Mouse (Mus musculus): Measurements from ENCODE around the gene Nptxr.

DNA sequence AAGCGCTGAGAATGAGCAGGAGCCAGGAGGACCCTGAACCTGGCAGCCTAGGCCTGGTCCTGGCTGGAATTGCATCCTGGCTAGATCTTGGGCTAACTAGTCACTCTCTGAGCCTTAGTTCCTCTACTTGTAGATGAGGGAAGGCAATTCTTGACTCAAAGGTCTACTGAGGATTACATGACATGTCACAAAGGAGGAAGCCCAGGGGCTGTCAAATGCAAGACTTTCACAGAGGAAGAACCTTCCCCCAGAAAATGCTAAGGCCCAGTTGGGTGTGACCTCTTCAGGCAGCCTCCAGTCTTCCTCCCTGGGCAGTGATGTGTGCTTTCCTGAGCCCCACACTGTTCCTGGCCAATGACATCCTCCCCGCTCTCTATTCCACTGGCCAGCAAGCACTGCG lies 47.4 kb downstream of the Nptxr start:
- no peak for TF ChIP-seq POLR2A (IDR thresholded peaks at IDR 0.05; ENCODE audit: low read depth, low read length)
- TF ChIP-seq CTCF (IDR thresholded peaks at IDR 0.05; ENCODE audit: borderline replicate concordance, insufficient read depth, low read length), result no peak

Measured in embryonic fibroblast, embryonic 13.5 days (primary cell).